Mouse (Mus musculus): ENCODE data around the gene Arid2.

The Arid2 gene

DNA sequence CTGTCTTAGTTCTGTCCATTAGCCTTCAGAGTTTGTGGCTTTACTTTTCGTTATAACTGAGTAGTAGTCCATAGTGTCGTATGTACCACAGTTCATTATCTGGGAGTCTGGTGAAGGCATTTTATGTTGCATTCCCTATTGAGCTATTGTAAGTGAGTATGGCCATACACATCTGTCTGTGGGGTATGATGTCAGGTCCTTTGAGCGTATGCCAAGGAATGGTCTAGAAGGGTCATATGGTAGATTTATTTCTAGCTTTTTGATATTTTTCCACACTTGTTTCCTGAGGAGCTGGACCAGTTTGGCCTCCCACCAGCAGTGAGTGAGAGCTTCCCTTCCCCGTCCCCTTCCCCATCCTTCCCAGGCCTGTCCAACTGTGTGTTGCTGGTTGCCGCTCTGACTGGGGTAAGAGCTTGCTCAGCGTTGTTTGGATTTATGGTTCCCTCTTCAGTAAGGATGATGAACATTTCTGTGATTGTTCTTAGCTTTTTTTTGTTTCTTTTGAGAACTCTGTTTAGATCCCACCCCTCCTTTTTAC lies 58.1 kb downstream of the Arid2 start:
- DNase-seq, result no peak

DNA sequence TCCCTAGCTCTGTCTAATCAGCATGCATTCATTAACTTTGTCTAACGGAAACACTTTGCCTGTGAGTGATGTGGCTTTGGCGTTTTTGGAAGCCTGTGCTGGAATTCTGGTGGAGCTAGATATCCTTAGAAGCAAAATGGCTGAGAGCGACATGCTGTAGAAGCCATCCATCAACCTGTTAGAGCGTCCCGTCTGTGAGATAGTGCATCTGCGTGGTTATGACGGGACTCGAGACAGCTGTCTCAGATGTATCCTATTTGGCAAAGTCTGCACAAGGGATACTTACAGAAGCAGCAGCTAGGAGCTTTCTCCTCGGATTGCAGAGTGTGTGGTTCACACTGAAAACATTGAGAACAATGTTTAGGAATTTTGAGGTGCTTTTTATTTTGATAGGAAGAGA lies 64.1 kb downstream of the Arid2 start:
- no peak for DNase-seq

- no peak for DNase-seq
Observed at GRCm38 (mm10) chr15:96358871-96359270, 71.6 kb downstream of the Arid2 start.

GRCm38 (mm10) chr15:96360614-96361013 lies 73.3 kb downstream of the Arid2 start:
- peak in 1 of 2 experiments; percentile 33 for DNase-seq

DNA sequence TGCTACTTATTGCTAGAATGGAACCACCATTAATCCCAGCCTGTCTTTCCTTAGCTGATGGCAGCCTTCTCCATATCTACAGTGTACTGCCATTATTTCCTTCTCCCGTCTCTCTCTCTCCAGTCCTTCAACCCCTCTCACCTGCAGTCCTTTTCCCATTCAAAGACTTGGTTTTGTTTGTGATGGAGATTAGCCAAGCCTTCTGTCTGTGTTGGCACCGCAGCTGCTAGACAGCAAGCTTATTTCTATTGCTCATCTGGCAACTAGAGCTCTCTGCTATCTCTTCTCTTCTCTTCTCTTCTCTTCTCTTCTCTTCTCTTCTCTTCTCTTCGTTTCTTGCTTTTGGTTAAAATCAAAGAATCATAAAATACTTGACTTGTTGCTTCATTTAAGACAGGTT lies 78.0 kb downstream of the Arid2 start:
- no peak for DNase-seq

DNA sequence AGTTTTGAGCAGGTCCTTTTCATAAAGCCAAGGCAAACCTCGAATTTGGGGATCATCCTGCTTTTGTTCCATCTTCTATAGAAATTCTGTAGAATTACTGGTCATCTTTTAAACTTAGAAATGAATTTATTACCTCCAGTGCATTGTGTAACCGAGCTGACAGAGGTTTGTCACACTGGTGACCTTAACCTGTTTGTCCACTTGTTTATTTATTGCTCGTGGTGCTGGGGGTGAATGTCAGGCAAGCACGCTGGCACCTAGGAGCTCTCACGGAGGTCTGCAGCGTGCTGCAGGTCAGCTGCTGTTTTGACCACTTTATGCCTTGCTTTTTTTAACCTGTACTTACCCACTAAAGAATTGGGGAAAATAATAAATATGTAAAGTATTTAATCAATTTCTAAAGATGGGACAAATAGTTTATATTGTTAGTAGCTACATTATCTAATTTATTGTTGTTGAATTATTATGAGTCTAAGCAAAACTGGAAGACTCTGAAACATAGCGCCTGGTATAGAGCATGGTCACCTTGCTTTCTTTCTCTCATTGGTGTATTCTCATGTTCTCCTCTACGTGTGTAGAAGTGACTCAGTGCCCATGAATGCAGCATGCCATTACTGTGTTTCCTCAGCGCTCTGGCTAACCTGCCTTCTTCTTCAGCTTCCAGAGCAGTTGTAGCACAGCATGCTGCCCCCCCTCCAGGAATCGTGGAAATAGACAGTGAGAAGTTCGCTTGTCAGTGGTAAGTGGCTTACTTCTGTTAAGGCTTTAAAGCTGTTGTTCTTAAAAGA lies 79.1 kb downstream of the Arid2 start:
- no peak for DNase-seq

GRCm38 (mm10) chr15:96371311-96371710 lies 84.0 kb downstream of the Arid2 start:
- no peak for DNase-seq

GRCm38 (mm10) chr15:96372628-96373027 lies 85.3 kb downstream of the Arid2 start:
- no peak for DNase-seq

DNA sequence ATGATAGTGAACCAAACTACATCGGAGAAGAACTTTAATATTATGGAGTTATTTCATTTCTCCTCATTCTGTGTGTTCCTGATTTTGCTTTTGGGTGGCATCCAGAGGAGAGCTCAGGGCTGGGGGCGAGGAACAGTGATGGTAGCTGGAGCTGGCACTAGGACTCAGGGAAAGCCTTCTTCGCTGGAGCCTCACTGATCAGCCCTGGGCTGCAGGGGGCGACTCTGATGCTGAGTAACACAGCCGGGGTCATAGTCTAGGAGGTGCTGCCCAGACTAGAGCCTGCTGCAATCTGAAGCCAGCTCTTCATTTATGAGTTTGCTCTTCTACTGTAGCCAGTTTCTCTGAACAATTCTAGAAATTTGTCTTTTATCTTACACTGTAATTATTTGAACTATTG lies 85.8 kb downstream of the Arid2 start:
- no peak for DNase-seq

- no peak for DNase-seq
Observed at GRCm38 (mm10) chr15:96376214-96376613, 88.9 kb downstream of the Arid2 start.

DNA sequence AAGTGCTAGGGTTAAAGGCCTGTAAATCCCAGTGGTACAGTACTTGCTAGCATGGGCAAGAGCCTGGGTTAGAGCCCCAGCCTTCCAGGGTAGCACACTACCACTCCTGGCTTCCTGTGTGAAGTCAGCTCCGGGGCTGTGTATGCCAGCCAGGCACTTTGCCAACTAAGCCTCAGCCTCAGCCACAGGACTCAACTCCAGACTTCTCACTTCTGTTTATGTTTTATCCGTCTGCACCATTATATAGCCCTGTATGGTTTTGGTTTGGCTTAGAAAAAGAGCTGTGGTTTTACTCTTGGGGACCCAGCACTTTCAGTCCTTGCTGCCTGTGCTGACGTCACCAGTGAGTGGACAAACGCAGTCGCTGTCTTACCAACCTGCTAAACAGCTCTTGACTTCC lies 89.9 kb downstream of the Arid2 start:
- DNase-seq, result peak; percentile 44 to 47

DNA sequence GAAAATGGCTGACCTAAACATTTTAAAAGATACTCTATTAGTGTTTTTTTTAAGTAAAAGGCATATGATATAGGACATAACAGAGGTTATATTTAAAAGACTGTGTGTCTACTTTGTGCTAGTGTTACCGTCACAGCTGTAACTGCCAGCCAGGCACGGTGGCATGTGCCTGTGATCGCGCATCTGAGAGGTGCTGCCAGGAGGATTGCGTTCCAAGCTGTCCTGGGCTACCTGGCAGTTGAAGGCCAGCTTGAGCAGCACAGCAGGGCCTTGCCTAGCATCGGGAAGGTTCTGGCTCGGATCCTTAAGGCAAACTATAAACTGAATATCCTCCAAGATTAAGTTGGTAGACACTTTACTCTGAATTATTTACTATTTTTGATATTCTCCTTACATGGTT lies 90.4 kb downstream of the Arid2 start:
- DNase-seq, result no peak

DNA sequence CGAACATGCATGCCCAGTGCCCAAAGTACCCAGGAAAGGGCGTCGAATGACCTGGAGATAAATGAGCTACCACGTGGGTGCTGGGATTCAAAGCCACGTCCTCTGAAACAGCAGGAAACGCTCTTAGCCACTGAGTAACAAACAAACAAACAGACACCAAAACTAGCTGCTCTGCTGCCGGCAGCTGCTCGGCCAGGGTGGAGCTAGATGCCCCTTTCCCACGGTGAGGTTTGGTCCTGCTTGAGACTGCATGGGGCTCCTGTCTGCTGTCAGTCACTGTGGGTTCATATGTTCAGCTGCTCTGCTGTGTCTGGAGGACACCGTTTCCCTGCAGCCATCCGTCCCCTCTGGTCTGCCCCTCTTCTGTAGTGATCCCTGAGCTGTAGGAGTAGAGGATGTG lies 94.9 kb downstream of the Arid2 start:
- no peak for DNase-seq

GRCm38 (mm10) chr15:96388565-96388964 lies 101.2 kb downstream of the Arid2 start:
- no peak for DNase-seq

GRCm38 (mm10) chr15:96392878-96393277 lies 105.6 kb downstream of the Arid2 start:
- DNase-seq, result no peak

GRCm38 (mm10) chr15:96395071-96395470 lies 107.8 kb downstream of the Arid2 start:
- peak; percentile 81 to 86 for DNase-seq

- DNase-seq, result no peak
Observed at GRCm38 (mm10) chr15:96396641-96397344, 109.5 kb downstream of the Arid2 start.

GRCm38 (mm10) chr15:96398333-96398732 lies 111.0 kb downstream of the Arid2 start:
- DNase-seq, result no peak

DNA sequence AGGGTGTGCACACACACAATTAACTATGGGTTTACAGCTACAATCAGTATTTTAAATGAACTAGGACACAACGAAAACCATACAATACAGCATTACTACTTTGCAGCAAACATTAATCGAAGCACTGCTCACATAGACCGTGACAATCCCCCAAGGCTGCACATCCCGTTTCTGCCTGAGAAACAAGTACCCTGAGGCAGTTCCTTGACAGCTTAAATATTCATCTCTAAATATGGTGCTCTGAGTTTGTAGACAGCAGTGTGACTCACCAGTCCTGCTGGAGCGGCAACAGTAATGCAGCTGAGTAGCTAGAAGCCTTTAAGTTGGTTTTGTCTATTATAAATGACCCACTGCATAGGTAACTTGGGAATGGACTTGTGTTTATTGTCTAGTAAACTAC lies 118.2 kb downstream of the Arid2 start:
- no peak for DNase-seq

DNA sequence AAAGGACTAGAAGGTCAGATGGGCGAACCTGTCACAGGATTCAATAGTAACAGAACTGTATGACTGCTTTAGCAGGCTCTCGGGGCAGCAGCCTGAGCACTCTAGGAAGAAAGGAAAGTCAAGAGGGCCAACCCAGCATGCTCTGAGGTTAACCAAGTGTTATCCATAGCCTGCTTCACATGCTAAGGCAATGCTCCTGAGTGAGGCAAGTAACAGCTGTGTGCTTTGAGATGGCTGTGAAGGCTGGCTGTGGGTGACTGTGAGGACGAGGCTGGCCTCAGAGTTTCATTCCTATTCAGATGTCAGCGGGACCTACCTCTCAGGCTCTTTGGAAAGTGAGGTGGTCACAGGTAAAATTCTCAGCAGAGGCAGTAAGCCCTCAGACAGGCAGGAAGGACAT lies 118.9 kb downstream of the Arid2 start:
- no peak for DNase-seq

- DNase-seq, result no peak
Observed at GRCm38 (mm10) chr15:96407151-96407550, 119.8 kb downstream of the Arid2 start.

DNA sequence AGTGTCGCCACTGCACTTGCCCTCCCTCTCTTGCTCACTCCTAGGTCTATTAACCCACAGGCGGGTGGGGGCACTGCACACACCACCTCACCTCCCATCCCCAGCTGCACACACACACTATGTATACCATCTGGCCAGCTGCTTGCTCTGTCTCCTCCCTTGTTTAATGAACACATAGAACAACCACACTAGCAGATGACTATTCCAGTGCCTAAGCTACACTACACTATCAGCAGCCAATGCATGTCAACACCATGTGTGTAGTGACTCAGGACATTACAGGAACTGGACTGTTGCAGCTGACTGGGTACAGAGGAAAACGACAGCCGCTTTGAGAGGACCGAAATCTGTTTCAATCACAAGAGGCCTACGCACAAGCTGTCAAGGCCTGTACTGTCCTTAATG lies 121.4 kb downstream of the Arid2 start:
- DNase-seq, result no peak

DNA sequence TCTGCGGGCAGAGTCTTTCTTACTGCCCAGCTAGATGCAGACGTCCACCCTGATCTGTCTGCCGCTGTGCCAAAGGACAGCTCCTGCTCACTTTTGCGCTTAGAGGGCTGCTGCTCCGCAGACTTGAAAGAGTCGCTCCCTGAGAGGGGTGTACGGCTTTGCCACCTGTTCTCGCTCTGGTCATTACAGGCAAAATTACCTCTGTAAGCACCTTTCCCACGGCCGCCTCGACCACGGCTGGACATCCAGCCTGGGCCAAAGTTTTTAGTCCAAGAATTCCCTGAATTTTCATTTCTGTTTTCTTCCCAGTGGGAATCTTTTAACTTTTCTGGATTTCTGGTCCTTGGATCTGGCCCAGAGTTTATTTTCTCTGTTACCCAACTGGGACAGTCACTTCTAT lies 130.8 kb downstream of the Arid2 start:
- DNase-seq, result no peak

- DNase-seq, result no peak
Observed at GRCm38 (mm10) chr15:96419920-96420319, 132.6 kb downstream of the Arid2 start.
